Mouse (Mus musculus): ENCODE measurements around the gene Nedd8. TPM values are rescaled to one million over a fixed set of nuclear protein-coding genes. Genes with fewer than 3 reads are reported as not detected.

The Nedd8 gene
- polyA plus RNA-seq, 1 experiment from 2014 or later: 664 TPM

- Histone ChIP-seq H3K9me3 (no peaks in the 10 kb centered on the region), H3K4me1 (no peaks in the 10 kb centered on the region), H3K27ac (no peak overlapping the region), H3K4me3 (no peak overlapping the region), H3K27me3 (ENCODE audit: poor library complexity, severe bottlenecking) (peaks cover 4% of the 10 kb centered on the region; the same call in 1 of the 2 replicates), H3K36me3 (replicated peaks) (no peaks in the 10 kb centered on the region)
- 92% methylated on average over 8 of the region's 8 CpGs for WGBS
- no peak for DNase-seq (ENCODE audit: extremely low spot score, low spot score)
Measured at GRCm38 (mm10) chr14:55706051-55706600, 34.2 kb upstream of the Nedd8 start.

- no peak for DNase-seq (ENCODE audit: extremely low spot score, low spot score)
- H3K9me3 ChIP-seq: no peaks in the 10 kb centered on the region
- no peaks in the 10 kb centered on the region for H3K27me3 ChIP-seq (ENCODE audit: poor library complexity, severe bottlenecking)
- H3K4me1 ChIP-seq: no peaks in the 10 kb centered on the region
- no peak overlapping the region for H3K27ac ChIP-seq
- H3K4me3 ChIP-seq: no peak overlapping the region
- WGBS: 71% methylated on average over 6 of the region's 6 CpGs
- no peaks in the 10 kb centered on the region for H3K36me3 ChIP-seq (replicated peaks)
Measured at GRCm38 (mm10) chr14:55702761-55703160, 30.8 kb upstream of the Nedd8 start.

- H3K9me3 ChIP-seq: no peaks in the 10 kb centered on the region
- WGBS: 68% methylated on average over 9 of the region's 9 CpGs
- no peaks in the 10 kb centered on the region for H3K27me3 ChIP-seq (ENCODE audit: poor library complexity, severe bottlenecking)
- DNase-seq (ENCODE audit: extremely low spot score, low spot score): no peak
- H3K27ac ChIP-seq: no peak overlapping the region
- H3K4me3 ChIP-seq: no peak overlapping the region
- H3K4me1 ChIP-seq: no peaks in the 10 kb centered on the region
- no peaks in the 10 kb centered on the region for H3K36me3 ChIP-seq (replicated peaks)
Measured at GRCm38 (mm10) chr14:55701131-55701530, 29.2 kb upstream of the Nedd8 start.

DNA sequence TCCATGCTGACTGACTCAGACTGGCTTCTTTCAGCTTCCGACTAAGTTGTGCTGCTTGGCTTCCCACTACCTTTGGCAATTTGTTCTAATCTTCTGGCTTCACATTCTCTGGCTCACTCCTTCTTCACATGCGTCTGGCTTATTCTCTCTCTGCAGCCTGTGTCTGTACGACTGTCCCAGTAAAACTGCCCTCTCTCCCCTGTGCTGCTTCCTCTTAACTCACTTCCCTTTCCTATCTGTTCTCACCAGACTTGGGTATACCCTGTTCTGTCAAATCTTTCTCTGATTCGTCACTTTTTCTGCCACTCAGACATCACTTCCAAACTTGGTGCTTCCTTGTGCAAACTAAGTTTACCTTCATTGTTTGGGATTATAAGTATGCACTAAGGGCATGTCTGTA, 25.3 kb upstream of the Nedd8 start:
- Histone ChIP-seq H3K4me1 (no peaks in the 10 kb centered on the region), H3K27ac (no peak overlapping the region), H3K4me3 (no peak overlapping the region), H3K9me3 (0 out of 2 replicates have a peak, but pooled peaks cover 8% of the 10 kb centered on the region), H3K27me3 (ENCODE audit: poor library complexity, severe bottlenecking) (no peaks in the 10 kb centered on the region), H3K36me3 (replicated peaks) (no peaks in the 10 kb centered on the region)
- no peak for DNase-seq (ENCODE audit: extremely low spot score, low spot score)
- 80% methylated on average over 4 of the region's 4 CpGs for WGBS

DNA sequence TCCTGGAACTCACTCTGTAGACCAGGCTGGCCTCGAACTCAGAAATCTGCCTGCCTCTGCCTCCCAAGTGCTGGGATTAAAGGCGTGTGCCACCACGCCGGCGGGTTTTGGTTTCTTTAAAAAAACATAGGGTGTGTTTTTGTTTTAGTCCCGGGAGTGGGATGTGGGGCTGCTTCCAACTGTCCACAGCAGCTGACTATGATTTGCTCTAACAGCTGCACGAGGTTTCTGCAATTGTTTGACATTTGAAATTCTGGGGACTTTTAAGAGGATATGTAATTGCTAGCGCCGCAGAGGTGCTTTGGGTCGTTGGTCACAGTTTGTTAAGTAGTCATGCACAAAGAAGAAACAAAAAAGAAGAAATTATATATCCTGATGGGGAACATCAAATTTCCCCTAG, 17.5 kb upstream of the Nedd8 start:
- Histone ChIP-seq H3K4me3 (no peak overlapping the region), H3K36me3 (replicated peaks) (no peaks in the 10 kb centered on the region), H3K27ac (no peak overlapping the region), H3K4me1 (no peaks in the 10 kb centered on the region), H3K9me3 (0 out of 2 replicates have a peak, but pooled peaks cover 5% of the 10 kb centered on the region), H3K27me3 (ENCODE audit: poor library complexity, severe bottlenecking) (no peaks in the 10 kb centered on the region)
- DNase-seq (ENCODE audit: extremely low spot score, low spot score): no peak
- 86% methylated on average over 10 of the region's 10 CpGs for WGBS

- DNase-seq (ENCODE audit: extremely low spot score, low spot score): no peak
- Histone ChIP-seq H3K36me3 (replicated peaks) (peaks cover 35% of the 10 kb centered on the region), H3K9me3 (no peaks in the 10 kb centered on the region), H3K27me3 (ENCODE audit: poor library complexity, severe bottlenecking) (no peaks in the 10 kb centered on the region), H3K4me3 (peak overlapping the region; percentile 97), H3K4me1 (peaks cover 19% of the 10 kb centered on the region), H3K27ac (peak overlapping the region; percentile 92)
- WGBS: 22% methylated on average over 3 of the region's 3 CpGs
Measured at GRCm38 (mm10) chr14:55682118-55682493, 10.2 kb upstream of the Nedd8 start.

GRCm38 (mm10) chr14:55681160-55682117, 9.5 kb upstream of the Nedd8 start, which contains the start of gene Tinf2:
Tinf2 (minus strand) TSS chr14:55681820.
- peak; percentile 96 for DNase-seq (ENCODE audit: extremely low spot score, low spot score)
- peak within 1 kb of the TSS; percentile 92 for H3K27ac ChIP-seq
- WGBS: under 1% methylated on average over 66 of the region's 66 CpGs
- H3K4me1 ChIP-seq: peaks cover 19% of the 10 kb centered on the region
- H3K36me3 ChIP-seq (replicated peaks): peaks cover 42% of the 10 kb centered on the region
- H3K4me3 ChIP-seq: peak within 1 kb of the TSS; percentile 97
- H3K9me3 ChIP-seq: no peaks in the 10 kb centered on the region
- no peaks in the 10 kb centered on the region for H3K27me3 ChIP-seq (ENCODE audit: poor library complexity, severe bottlenecking)

GRCm38 (mm10) chr14:55677615-55678014, 5.7 kb upstream of the Nedd8 start:
- no peak overlapping the region for H3K4me3 ChIP-seq
- no peaks in the 10 kb centered on the region for H3K9me3 ChIP-seq
- H3K36me3 ChIP-seq (replicated peaks): peaks cover 60% of the 10 kb centered on the region
- no peak for DNase-seq (ENCODE audit: extremely low spot score, low spot score)
- 91% methylated on average over 4 of the region's 4 CpGs for WGBS
- H3K27me3 ChIP-seq (ENCODE audit: poor library complexity, severe bottlenecking): no peaks in the 10 kb centered on the region
- H3K4me1 ChIP-seq: peaks cover 25% of the 10 kb centered on the region
- H3K27ac ChIP-seq: no peak overlapping the region

- H3K4me1 ChIP-seq: peaks cover 24% of the 10 kb centered on the region
- peaks cover 46% of the 10 kb centered on the region for H3K36me3 ChIP-seq (replicated peaks)
- no peaks in the 10 kb centered on the region for H3K27me3 ChIP-seq (ENCODE audit: poor library complexity, severe bottlenecking)
- 81% methylated on average over 7 of the region's 7 CpGs for WGBS
- no peak for DNase-seq (ENCODE audit: extremely low spot score, low spot score)
- peak overlapping the region; percentile 96 for H3K27ac ChIP-seq
- peak overlapping the region; percentile 71 for H3K4me3 ChIP-seq
- H3K9me3 ChIP-seq: no peaks in the 10 kb centered on the region
Measured at GRCm38 (mm10) chr14:55672741-55673060, 777 bp upstream of the Nedd8 start.

DNA sequence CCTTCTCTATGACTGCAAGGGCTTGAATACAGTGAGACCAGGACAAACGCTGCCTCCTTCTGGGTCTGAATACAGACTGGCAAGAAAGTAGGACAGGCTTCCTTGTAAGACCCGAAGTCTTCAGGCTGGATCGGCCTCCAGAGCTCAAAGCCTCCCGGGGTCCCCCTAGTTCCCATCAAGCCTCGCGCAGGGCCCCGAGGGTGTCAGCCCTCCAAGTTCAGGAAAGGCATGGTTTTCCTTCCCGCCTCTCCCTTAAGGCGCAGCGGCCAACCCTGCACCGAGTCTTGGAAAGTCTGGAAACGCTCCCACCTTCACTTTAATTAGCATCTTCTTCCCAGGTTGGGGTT, 465 bp downstream of the Nedd8 start:
- no peak for DNase-seq (ENCODE audit: extremely low spot score, low spot score)

GRCm38 (mm10) chr14:55660636-55661035, 11.3 kb downstream of the Nedd8 start:
- Histone ChIP-seq H3K27ac (peak overlapping the region; percentile 86; the same call in 1 of the 2 replicates), H3K27me3 (ENCODE audit: poor library complexity, severe bottlenecking) (no peaks in the 10 kb centered on the region), H3K4me3 (peak overlapping the region; percentile 73), H3K4me1 (peaks cover 13% of the 10 kb centered on the region), H3K36me3 (replicated peaks) (peaks cover 58% of the 10 kb centered on the region), H3K9me3 (no peaks in the 10 kb centered on the region)
- DNase-seq (ENCODE audit: extremely low spot score, low spot score): no peak
- WGBS: 44% methylated on average over 2 of the region's 2 CpGs

More for the DNA sequence above, 465 bp downstream of the Nedd8 start:
- Histone ChIP-seq H3K4me3 (peak overlapping the region; percentile 71), H3K27me3 (ENCODE audit: poor library complexity, severe bottlenecking) (no peaks in the 10 kb centered on the region), H3K27ac (peak overlapping the region; percentile 96), H3K4me1 (peaks cover 24% of the 10 kb centered on the region), H3K9me3 (no peaks in the 10 kb centered on the region), H3K36me3 (replicated peaks) (peaks cover 40% of the 10 kb centered on the region)
- 0% methylated on average over 12 of the region's 12 CpGs for WGBS

GRCm38 (mm10) chr14:55659960-55660573, 11.9 kb downstream of the Nedd8 start, which contains the start of gene Mdp1:
Mdp1 (minus strand) TSS chr14:55660508.
- Histone ChIP-seq H3K27ac (peak within 1 kb of the TSS; percentile 86), H3K36me3 (replicated peaks) (peaks cover 56% of the 10 kb centered on the region), H3K27me3 (ENCODE audit: poor library complexity, severe bottlenecking) (no peaks in the 10 kb centered on the region), H3K4me1 (peaks cover 13% of the 10 kb centered on the region), H3K4me3 (peak within 1 kb of the TSS; percentile 73), H3K9me3 (no peaks in the 10 kb centered on the region)
- WGBS: under 1% methylated on average over 39 of the region's 39 CpGs
- DNase-seq (ENCODE audit: extremely low spot score, low spot score): peak; percentile 76

GRCm38 (mm10) chr14:55658011-55658410, 13.9 kb downstream of the Nedd8 start:
- H3K36me3 ChIP-seq (replicated peaks): peaks cover 43% of the 10 kb centered on the region
- H3K9me3 ChIP-seq: no peaks in the 10 kb centered on the region
- no peak overlapping the region for H3K27ac ChIP-seq
- H3K4me1 ChIP-seq: peaks cover 13% of the 10 kb centered on the region
- no peak overlapping the region for H3K4me3 ChIP-seq
- WGBS: 94% methylated on average over 5 of the region's 5 CpGs
- no peaks in the 10 kb centered on the region for H3K27me3 ChIP-seq (ENCODE audit: poor library complexity, severe bottlenecking)
- no peak for DNase-seq (ENCODE audit: extremely low spot score, low spot score)

Measured in forebrain, embryonic 10.5 days (tissue).